Mouse (Mus musculus) G1E (cell line): ENCODE results near the gene Acsl6. TPM values are rescaled to one million over a fixed set of nuclear protein-coding genes. Genes with fewer than 3 reads are reported as not detected.

Experiments
- ATAC-seq: 2 replicates; pipeline ENCODE4 v1.8.0; 2016; ENCODE audit warnings: mild to moderate bottlenecking; ENCODE audit not compliant: insufficient number of reproducible peaks, poor library complexity, low FRiP score, severe bottlenecking; ENCODE audit errors: extremely low read depth
- DNase-seq: peaks from one replicate; pipeline ENCODE4 v3.0.0; 2012; ENCODE audit warnings: low spot score
- H3K27me3 ChIP-seq: 2 replicates; pipeline ENCODE4 v1.6.1; 2012; ENCODE audit warnings: mild to moderate bottlenecking, low read length, inconsistent platforms; ENCODE audit not compliant: insufficient read depth
- H3K36me3 ChIP-seq: replicated peaks from 2 replicates; pipeline ENCODE3; 2012; ENCODE audit warnings: mild to moderate bottlenecking, inconsistent platforms
- H3K4me1 ChIP-seq: 2 replicates; pipeline ENCODE4 v1.6.1; 2012; ENCODE audit warnings: low read depth, low read length, inconsistent platforms, mixed read lengths; ENCODE audit not compliant: insufficient read depth
- H3K4me3 ChIP-seq: 2 replicates; pipeline ENCODE4 v1.5.1; 2012; ENCODE audit warnings: low read depth, mild to moderate bottlenecking, inconsistent platforms, low read length, moderate library complexity, mixed read lengths
- H3K9me3 ChIP-seq: replicated peaks from 2 replicates; pipeline ENCODE4 v1.6.1; 2012; ENCODE audit warnings: inconsistent platforms
- CTCF ChIP-seq: IDR thresholded peaks from 2 replicates; pipeline ENCODE4 v1.5.1; 2012; ENCODE audit warnings: low read depth, low read length, inconsistent platforms, mixed read lengths
- GATA1 ChIP-seq: IDR thresholded peaks from 2 replicates; pipeline ENCODE4 v1.6.1; 2012; ENCODE audit warnings: borderline replicate concordance, low read length, inconsistent platforms, mixed read lengths
- GATA2 ChIP-seq: IDR thresholded peaks from 2 replicates; pipeline ENCODE4 v1.6.1; 2012; ENCODE audit warnings: low read depth, low read length, inconsistent platforms, borderline replicate concordance
- POLR2AphosphoS5 ChIP-seq: IDR thresholded peaks from 2 replicates; pipeline ENCODE4 v1.6.1; 2012; ENCODE audit warnings: low read depth, low read length, inconsistent platforms; ENCODE audit not compliant: insufficient replicate concordance
- TAL1 ChIP-seq: conservative IDR thresholded peaks from 2 replicates; pipeline ENCODE4 v1.6.1; 2012; ENCODE audit warnings: low read depth, low read length, inconsistent platforms, mixed read lengths
- polyA plus RNA-seq: library from polyadenylated mRNA; stranded (reverse); fragments of >175 nt; gene quantifications from 2 replicates; pipeline ENCODE4 v1.2.3, GENCODE M21; 2012
- total RNA-seq, 2 experiments: library from RNA; stranded (forward) in 1 of 2; stranded (reverse) in 1 of 2; fragments of 200-1000 nt in 1 of 2; fragments of >200 nt in 1 of 2; fragmentation: Nextera tagmentation in 1 of 2; gene quantifications; 2 replicates each; pipeline ENCODE4 v1.2.3; 2014 to 2017

Gene Acsl6
- total RNA-seq (2014; fragmentation: Nextera tagmentation), result not detected in 2 replicates
- 0.06 and 0.11 TPM in 2 replicates for total RNA-seq (2017)
- not detected in 2 replicates for polyA plus RNA-seq

DNA sequence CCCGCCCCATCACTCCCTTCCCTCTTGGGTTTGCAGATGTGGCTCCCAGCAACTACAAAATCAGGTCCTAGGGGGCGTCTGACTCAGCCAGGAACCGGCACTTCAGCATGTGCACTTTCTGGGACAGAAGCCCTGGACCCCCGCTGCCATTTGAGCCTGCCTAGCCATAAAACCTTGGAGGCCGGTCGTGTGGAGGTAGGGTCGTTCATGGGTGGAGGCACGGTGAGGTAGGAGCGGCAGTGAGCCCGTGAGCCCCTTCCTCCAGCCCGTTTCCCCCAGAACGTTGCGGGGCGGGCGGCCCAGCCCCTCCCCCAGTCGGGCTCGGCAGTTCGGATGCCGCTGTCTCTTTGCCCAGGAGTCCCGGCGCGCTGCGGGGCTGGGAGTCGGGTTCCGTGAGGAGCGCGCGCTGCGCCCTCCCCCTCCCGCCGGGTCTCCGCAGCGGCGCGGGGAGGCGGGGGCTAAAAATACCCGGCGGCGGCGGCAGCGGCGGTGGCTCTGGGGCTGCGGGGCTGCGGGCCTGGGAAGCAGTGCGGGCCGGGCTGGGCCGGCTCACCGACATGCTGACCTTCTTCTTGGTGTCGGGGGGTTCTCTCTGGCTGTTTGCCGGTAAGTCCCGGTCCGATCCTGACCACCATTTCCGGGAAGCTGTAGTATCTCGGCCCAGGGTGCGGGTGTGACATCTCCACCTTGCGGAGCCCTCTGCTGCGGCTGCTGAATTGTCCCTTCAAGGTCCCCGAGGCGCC is at the start of gene Acsl6:
Gene Acsl6, plus strand, starts transcription at position 71 of the 743 bp plus-strand sequence.
- Histone ChIP-seq H3K4me1 (no peaks in the 10 kb centered on the region), H3K27me3 (peaks cover 2% of the 10 kb centered on the region; the same call in 1 of the 2 replicates), H3K36me3 (no peaks in the 10 kb centered on the region), H3K9me3 (0 out of 2 replicates have a peak, but pooled peaks cover 3% of the 10 kb centered on the region), H3K4me3 (no peak within 1 kb of the TSS)
- ATAC-seq (no peak), DNase-seq (no peak)
- TF ChIP-seq GATA1, result no peak
- no peak for TF ChIP-seq TAL1
- TF ChIP-seq CTCF, result no peak
- no peak for TF ChIP-seq GATA2
- no peak for TF ChIP-seq POLR2AphosphoS5

DNA sequence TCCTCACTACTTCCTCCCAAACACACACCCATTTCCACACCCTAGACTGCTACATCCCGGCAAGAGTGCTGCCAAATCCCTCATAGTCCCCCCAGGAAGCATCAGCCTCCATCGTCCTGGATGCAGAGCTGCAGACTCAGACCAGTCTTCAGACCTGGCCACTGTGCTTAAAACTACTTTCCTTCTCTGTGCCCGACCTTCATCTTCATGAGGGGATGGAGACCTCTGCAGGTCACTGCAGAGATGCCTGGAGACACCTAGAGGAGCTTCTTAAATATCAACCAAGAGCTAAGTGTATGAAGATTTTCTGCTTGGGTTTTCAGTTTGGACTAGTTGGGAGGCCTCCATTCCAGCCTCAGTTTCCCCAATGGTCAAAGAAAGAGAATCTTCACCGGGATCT is 49.5 kb upstream of the Acsl6 start:
- no peaks in the 10 kb centered on the region for H3K9me3 ChIP-seq
- no peak overlapping the region for H3K4me3 ChIP-seq
- ATAC-seq, result no peak
- no peak for DNase-seq
- TF ChIP-seq POLR2AphosphoS5 (no peak), GATA2 (no peak), CTCF (no peak), GATA1 (no peak), TAL1 (no peak)
- H3K4me1 ChIP-seq, result no peaks in the 10 kb centered on the region
- peaks cover 7% of the 10 kb centered on the region for H3K27me3 ChIP-seq
- no peaks in the 10 kb centered on the region for H3K36me3 ChIP-seq

DNA sequence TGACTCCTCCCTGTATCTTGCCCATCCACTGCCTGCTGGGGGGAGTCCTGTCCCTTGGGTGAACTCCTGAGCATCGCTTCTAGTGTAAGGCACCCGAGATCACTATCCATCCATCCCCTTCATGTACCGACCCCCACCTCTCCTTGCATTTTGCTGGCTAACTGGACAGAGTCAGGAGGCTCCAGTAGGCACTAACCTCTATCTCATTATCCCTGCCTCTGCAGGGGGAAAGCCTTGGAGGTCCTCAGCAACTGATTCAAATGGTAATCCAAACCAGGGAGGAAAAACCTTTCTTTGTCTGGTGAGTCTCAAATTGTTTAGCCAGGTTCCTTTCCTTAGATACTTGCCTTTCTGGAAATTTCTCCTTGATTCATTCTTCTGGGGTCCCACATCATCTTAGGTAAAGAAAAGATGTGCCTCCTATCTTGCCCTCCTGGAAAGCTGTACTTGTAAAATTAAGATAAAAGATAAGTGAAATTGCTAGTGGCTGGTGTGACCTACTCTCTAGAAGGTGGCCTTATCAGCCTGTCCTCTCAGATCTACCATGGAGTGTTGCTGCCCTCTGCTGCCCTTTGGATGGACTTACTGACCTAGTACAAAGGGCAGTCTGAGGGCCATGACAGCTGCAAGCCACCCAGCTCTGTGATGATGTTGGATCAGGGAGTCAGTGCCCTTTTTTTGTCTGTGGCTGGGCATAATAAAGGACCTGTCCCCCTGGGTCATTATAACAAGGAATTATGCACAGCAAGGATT is 46.8 kb upstream of the Acsl6 start:
- DNase-seq (no peak), ATAC-seq (no peak)
- Histone ChIP-seq H3K27me3 (peaks cover 7% of the 10 kb centered on the region), H3K4me3 (no peak overlapping the region), H3K4me1 (no peaks in the 10 kb centered on the region), H3K36me3 (no peaks in the 10 kb centered on the region), H3K9me3 (no peaks in the 10 kb centered on the region)
- peak; percentile 10; the same call in 1 of the 2 replicates for TF ChIP-seq CTCF
- TF ChIP-seq GATA2, result no peak

DNA sequence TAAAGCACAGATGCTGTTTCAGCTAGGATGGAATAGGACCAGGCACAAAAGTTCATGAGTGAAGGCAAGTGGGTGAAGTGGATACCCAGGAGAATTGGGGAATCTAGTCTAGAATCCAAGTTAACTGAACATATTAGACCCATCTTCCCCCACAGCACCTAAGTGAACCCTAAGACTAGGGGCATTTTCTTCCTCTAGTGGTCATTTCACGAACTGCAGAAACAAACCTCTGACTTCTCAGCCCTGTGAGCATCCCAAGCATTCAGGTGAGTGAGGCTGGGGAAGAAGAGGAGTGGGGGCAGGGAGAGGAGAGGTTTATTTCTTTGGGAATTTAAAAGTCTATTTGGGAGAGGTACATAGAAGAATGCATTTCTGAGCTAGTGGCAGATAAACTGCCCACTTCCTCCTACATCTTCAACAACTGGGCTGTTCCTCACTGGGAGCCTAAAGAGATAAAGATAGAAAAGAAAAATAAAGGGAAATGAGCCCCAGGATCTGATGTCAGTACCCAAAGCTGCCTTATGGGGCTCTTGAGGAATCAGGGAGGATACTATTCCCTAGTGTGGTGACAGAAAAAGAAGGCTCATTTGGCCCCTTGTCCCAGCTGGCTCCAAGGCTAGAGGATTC is 40.1 kb upstream of the Acsl6 start:
- ATAC-seq (no peak), DNase-seq (no peak)
- Histone ChIP-seq H3K9me3 (no peaks in the 10 kb centered on the region), H3K4me1 (no peaks in the 10 kb centered on the region), H3K36me3 (no peaks in the 10 kb centered on the region), H3K4me3 (no peak overlapping the region), H3K27me3 (no peaks in the 10 kb centered on the region)
- TF ChIP-seq GATA1 (no peak), TAL1 (no peak), POLR2AphosphoS5 (no peak), CTCF (no peak), GATA2 (no peak)

DNA sequence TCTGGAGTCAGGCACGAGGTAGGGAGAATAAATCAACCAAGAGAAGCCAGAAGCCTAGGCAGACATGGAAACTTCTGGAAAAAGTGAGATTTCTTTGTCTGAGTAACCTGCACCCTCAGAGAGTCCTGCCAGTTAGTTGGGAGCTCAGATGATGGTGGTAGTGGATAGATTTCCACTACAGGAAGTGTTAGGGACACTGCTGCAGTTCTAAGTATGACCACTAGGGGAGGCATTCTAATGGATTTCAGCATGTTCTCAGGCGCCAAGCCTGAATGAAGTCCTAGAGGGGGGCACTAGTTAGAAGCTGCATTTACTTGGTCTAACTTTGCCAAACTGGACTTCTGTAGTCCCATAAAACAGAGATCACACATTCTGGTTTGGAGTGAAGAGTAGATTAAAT is 39.1 kb upstream of the Acsl6 start:
- ATAC-seq (no peak), DNase-seq (peak; percentile 15)
- H3K4me3 ChIP-seq, result no peak overlapping the region
- H3K4me1 ChIP-seq, result no peaks in the 10 kb centered on the region
- peak; percentile 93 for TF ChIP-seq CTCF
- no peak for TF ChIP-seq POLR2AphosphoS5
- no peak for TF ChIP-seq GATA1
- no peak for TF ChIP-seq GATA2
- no peak for TF ChIP-seq TAL1
- H3K27me3 ChIP-seq, result no peaks in the 10 kb centered on the region
- no peaks in the 10 kb centered on the region for H3K9me3 ChIP-seq
- no peaks in the 10 kb centered on the region for H3K36me3 ChIP-seq

DNA sequence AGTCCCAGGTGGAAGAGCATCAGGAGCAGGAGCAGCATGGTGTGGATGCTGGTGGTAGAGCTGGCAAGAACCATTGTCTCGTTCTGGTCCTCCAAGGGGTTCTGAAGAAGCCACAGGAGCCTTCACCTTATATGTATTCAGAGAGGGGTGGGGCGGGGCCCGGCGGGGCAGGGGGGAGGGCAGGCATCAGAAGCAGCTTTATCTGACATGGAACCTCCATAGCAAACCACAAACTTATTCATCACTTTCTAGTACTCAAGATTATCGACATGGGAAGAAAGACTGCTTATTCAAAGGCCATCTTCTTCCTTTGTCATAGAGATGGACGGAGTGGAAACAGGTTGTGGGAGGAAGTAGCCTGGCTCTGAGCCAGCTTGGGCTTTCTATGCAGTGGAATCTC is 36.4 kb upstream of the Acsl6 start, which contains the start of gene Il3:
Gene Il3, minus strand, starts transcription at position 101 of the 400 bp plus-strand sequence.
- H3K9me3 ChIP-seq, result no peaks in the 10 kb centered on the region
- no peak within 1 kb of the TSS for H3K4me3 ChIP-seq
- H3K27me3 ChIP-seq, result no peaks in the 10 kb centered on the region; the same call in 1 of the 2 replicates
- no peaks in the 10 kb centered on the region for H3K4me1 ChIP-seq
- no peaks in the 10 kb centered on the region for H3K36me3 ChIP-seq
- TF ChIP-seq GATA1 (no peak), CTCF (no peak), GATA2 (no peak), TAL1 (no peak), POLR2AphosphoS5 (no peak)
- ATAC-seq (no peak), DNase-seq (no peak)
